ENCODE assay signal across 33 mouse cellular contexts in genomic region chr13:24958671-24959070, GRCm38 (mm10).
"Had no signal": no experiment of that assay in that cellular context is flagged by ENCODE, and none has a peak within 500 bp of the region (broad histone marks: within the 10 kb centered on the region; RNA-seq: fewer than 3 reads in every experiment).

No protein-coding gene starts in this region.

- H3K27ac ChIP-seq: heart, embryonic 13.5 days; heart, embryonic 15.5 days; hindbrain, embryonic 10.5 days; hindbrain, embryonic 12.5 days; hindbrain, embryonic 13.5 days; hindbrain, embryonic 14.5 days; hindbrain, embryonic 15.5 days; hindbrain, postnatal 0 days; intestine, embryonic 15.5 days; kidney, embryonic 15.5 days; kidney, postnatal 0 days; layer of hippocampus, adult 2 months; left cerebral cortex, adult 2 months had no signal

- H3K36me3 ChIP-seq: heart, embryonic 12.5 days; heart, embryonic 13.5 days; heart, embryonic 15.5 days; hindbrain, embryonic 10.5 days; hindbrain, embryonic 12.5 days; hindbrain, embryonic 13.5 days; hindbrain, embryonic 15.5 days; intestine, embryonic 15.5 days; kidney, embryonic 15.5 days had no signal

- H3K9me3 ChIP-seq: heart, embryonic 12.5 days; heart, embryonic 13.5 days; heart, embryonic 15.5 days; hindbrain, embryonic 10.5 days; hindbrain, embryonic 12.5 days; hindbrain, embryonic 13.5 days; hindbrain, embryonic 15.5 days; intestine, embryonic 15.5 days; kidney, embryonic 15.5 days had no signal

- H3K4me2 ChIP-seq: heart, embryonic 12.5 days; heart, embryonic 13.5 days; heart, embryonic 15.5 days; hindbrain, embryonic 12.5 days; hindbrain, embryonic 13.5 days; hindbrain, embryonic 14.5 days; hindbrain, embryonic 15.5 days; intestine, embryonic 15.5 days; kidney, embryonic 15.5 days had no signal

- ATAC-seq: hindbrain, embryonic 16.5 days; hindbrain, postnatal 0 days; inflammation-experienced regulatory T-cells, adult 6 months; intestine, embryonic 15.5 days; intestine, embryonic 16.5 days; intestine, postnatal 0 days had no signal

- H3K4me3 ChIP-seq: heart, embryonic 12.5 days; heart, embryonic 13.5 days; heart, embryonic 15.5 days; hindbrain, embryonic 10.5 days; hindbrain, embryonic 12.5 days; hindbrain, embryonic 13.5 days; hindbrain, embryonic 15.5 days; intestine, embryonic 15.5 days; kidney, embryonic 15.5 days; layer of hippocampus, adult 2 months; left cerebral cortex, adult 2 months had no signal

- H3K9ac ChIP-seq: heart, embryonic 12.5 days; heart, embryonic 13.5 days; heart, embryonic 15.5 days; hindbrain, embryonic 12.5 days; hindbrain, embryonic 13.5 days; hindbrain, embryonic 14.5 days; hindbrain, embryonic 15.5 days; intestine, embryonic 15.5 days; kidney, embryonic 15.5 days had no signal

- DNase-seq: heart, postnatal 10 days; heart, postnatal 14 days; heart, postnatal 4 days; kidney, adult 11 months; kidney, adult 18-20 months; kidney, adult 2 months; kidney, adult 8-10 months; kidney, adult 9 months; kidney, postnatal 10 days; kidney, postnatal 14 days; kidney, postnatal 25 days; kidney, postnatal 36 days; kidney, postnatal 4 days; layer of hippocampus, adult 9-11 months; layer of hippocampus, postnatal 36 days had no signal

- H3K27me3 ChIP-seq: hindbrain, embryonic 12.5 days; hindbrain, embryonic 13.5 days; hindbrain, embryonic 15.5 days; intestine, embryonic 15.5 days; kidney, embryonic 15.5 days had no signal

- H3K4me1 ChIP-seq: heart, embryonic 12.5 days; heart, embryonic 13.5 days; heart, embryonic 15.5 days; hindbrain, embryonic 10.5 days; hindbrain, embryonic 12.5 days; hindbrain, embryonic 13.5 days; hindbrain, embryonic 15.5 days; intestine, embryonic 15.5 days had no signal
